Mouse (Mus musculus) embryonic stem cell, embryonic (primary cell): ENCODE measurements at regions not wholly inside any gene's neighbourhood (a gene's known extent, or its start where the extent isn't known, plus 50 kb on each side); places are given as distances from the start of the nearest gene placed in this dataset.

Source experiments
- CTCF ChIA-PET, 4 experiments: fragments of 300-600 bp in 2 of 4; fragments of 350-600 bp in 2 of 4; sonication (Branson Sonifier 250); formaldehyde crosslinking; loops; one replicate each; lab custom pipeline; 2022; ENCODE audit warnings: inconsistent platforms in 2 of 4; lab: Charles Lee
- POLR2A ChIA-PET, 4 experiments: fragments of 300-600 bp in 2 of 4; fragments of 350-600 bp in 2 of 4; sonication (Branson Sonifier 250); formaldehyde crosslinking; loops; one replicate each; lab custom pipeline; 2022; ENCODE audit warnings: antibody characterized with exemption in 4 of 4, inconsistent platforms in 1 of 4; lab: Charles Lee

DNA sequence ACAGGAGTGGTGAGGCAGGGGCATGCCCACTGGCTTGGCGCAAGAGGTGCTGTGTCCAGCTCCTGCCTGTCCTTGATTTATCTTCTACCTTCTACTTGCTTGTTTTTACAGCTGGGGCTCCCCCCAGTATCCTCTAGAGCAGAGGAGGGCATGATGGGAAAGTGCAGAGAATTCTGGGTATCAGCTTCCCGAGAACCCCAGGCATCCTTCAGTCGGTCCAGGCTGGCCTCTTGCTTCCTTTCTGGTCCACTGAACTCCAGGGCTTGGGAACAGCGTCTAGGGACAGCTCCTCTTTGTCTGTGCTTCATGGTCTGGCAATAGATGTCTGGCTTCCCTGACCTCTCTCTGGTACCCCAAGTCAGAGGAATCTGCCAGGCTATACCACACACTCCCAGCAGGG, 247.9 kb downstream of the Tle3 start:
- POLR2A ChIA-PET: interaction anchor here in 1 of 4 experiments (1.1 kb wide), 1 partner anchor 361 kb away, joined by 3 read pairs; no protein-coding TSS in a partner anchor

DNA sequence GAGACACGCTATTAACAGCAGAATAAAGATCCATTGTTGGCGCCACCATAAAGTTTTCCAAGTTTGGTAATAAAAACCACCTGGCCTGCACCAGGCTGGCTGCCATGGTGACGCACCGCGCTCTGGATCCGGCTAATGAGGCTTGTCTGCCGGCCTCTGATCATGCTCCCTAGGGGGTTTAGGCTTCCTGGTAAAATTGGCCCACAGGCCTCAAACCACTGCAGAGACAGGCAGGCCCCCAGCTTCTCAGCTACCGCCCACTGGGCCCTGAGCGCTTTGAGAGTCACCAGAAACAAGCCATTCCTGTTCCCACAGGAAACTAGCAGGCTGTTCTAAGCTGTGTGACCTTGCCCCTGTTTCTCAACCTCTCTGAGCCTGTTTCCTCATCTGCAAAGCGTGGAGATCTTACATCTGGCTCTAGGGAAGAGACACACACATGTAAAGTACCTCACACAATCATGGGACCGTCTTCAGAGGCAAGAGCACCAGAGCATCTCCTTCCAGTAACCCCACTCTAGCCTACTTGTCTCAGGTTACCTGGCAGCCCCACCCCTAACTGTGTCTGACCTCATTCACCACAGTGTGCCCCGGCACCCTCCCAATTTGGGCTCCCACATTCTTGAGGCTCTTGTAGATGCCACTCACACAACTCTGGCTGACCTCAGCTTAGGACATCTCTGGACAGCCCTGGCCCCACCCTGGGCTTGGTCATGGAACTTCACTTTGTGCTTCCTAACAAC, 246.5 kb downstream of the Tle3 start:
- ChIA-PET CTCF (interaction anchor here in 1 of 4 experiments (1.0 kb wide), 1 partner anchor 106 kb away, joined by 3 read pairs; no protein-coding TSS in a partner anchor), POLR2A (interaction anchor here (0.6 to 1.4 kb wide), 7 partner anchors 8 to 359 kb away, joined by 3 to 9 read pairs (median 3); no protein-coding TSS in a partner anchor)

More for the DNA sequence above, 247.9 kb downstream of the Tle3 start:
- CTCF ChIA-PET: interaction anchor here in 1 of 4 experiments (0.6 kb wide), 1 partner anchor 254 kb away, joined by 6 read pairs; no protein-coding TSS in a partner anchor

DNA sequence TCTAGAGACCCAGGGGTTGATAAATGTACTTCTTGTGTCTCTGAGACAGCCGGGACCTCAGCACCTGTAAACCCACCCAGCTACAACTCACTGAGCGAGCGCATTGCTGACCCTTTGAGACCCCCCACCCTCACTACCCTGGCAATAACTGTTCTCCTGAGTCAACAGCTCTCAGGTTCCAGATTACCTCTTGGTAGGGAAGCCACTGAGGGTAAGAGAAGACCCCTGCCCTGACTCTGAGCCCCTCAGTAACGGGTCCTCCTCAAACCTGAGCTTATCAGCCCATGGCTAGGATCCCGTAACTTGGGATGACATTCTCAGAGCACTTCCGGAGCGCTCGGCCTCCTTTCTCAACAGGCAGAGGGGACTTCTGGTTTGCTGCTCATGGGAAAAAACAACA, 245.8 kb downstream of the Tle3 start:
- ChIA-PET CTCF (interaction anchor here in 2 of 4 experiments (0.6 to 1.0 kb wide), 2 partner anchors 106 to 230 kb away, joined by 3 read pairs; no protein-coding TSS in a partner anchor), POLR2A (interaction anchor here (0.6 to 1.4 kb wide), 9 partner anchors 9 to 296 kb away, joined by 3 to 9 read pairs (median 3); partner anchors contain the start of gene Rplp1 (in 1 of the 4))

DNA sequence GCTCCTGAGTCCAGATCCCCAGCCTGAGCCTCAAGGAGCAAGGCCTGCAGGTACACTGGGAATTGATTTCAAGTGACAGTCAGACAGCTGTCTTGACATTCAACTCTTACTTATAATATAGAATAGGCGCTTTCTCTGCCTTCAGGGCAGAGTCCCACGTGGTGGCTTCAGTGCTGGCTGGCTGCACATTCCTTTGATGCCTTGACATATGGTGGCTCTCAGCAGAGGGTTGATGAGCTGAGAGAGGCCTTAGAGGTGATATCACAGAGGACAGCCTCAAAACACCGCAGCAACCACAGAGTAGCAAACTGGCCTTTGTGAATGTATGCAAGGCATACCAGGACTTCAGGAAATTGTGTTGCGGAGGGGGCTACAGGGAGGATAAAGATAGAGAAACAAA, 243.4 kb downstream of the Tle3 start:
- ChIA-PET CTCF (no interaction called here), POLR2A (interaction anchor here in 2 of 4 experiments (0.6 to 0.8 kb wide), 2 partner anchors 35 to 294 kb away, joined by 3 read pairs; no protein-coding TSS in a partner anchor)

DNA sequence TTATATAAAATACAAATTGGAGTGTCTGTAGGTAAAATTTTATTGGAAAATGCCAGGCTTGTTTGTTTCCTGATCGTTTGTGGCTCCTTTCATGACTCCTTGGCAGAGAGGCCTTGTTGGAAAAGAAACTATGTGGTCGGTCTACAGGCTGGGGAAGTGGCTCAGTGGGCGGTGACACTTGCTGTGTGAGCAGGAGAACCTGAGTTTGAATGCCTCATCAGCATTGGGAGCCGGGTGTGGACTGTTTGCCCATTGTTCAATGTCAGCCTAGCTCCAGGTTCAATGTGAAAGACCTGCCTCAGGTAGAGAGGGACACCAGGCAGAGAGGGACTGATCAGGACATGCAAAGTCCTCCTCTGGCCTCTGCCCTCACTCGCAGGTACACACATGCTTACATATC, 235.4 kb downstream of the Tle3 start:
- POLR2A ChIA-PET: interaction anchor here in 3 of 4 experiments (0.7 to 1.6 kb wide), 3 partner anchors 10 to 232 kb away, joined by 3 to 6 read pairs (median 3); no protein-coding TSS in a partner anchor
- CTCF ChIA-PET: no interaction called here

DNA sequence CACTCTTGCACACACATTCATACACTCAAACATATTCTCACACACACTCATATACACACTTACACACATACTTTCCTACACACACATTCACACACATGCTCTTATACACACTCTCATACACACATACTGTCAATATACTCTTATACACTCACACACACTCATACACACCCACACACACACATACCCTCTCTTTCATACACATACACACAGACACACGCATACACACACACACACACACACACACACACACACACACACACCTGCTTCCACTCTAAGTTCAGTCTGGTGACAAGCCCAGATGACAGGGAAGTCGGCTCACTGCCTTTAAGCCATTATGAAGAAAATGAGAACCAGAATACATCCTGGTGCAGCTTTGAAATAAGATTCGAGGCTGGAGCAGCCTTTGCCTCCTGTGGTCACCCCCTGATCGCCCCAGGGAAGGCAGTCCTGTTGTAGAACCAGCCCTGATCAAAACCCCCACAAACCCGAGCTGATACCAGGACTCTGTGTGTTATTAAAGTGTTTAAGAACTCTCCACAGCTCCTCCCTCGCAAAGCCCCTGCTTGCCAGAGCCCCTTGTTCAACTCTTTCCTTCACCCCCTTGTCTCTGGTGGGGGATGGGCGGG, 230.3 kb downstream of the Tle3 start:
- CTCF ChIA-PET: no interaction called here
- POLR2A ChIA-PET: interaction anchor here in 2 of 4 experiments (0.6 to 1.7 kb wide), 2 partner anchors 65 to 809 kb away, joined by 3 to 5 read pairs; no protein-coding TSS in a partner anchor

DNA sequence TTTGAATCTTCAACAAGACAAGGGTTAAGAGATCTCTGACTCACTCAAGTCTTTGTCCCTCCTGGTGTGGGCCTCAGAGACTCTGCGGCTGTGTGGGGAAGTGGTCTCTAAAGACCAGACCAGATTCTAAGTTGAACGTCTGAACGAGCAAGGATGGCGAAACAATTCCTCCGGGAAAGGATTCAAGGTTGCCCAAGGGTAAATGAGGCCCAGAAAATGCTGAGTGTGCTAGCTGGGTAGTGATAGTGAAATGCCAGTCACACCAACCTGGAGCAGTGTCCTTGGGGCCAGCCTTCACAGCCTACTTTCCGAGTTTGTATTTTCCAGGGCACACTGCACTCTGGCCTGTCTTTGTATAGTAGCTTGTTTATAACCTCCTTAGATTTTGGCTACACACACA, 229.7 kb downstream of the Tle3 start:
- CTCF ChIA-PET: no interaction called here
- POLR2A ChIA-PET: interaction anchor here in 2 of 4 experiments (0.6 to 1.7 kb wide), 2 partner anchors 66 to 808 kb away, joined by 3 to 5 read pairs; no protein-coding TSS in a partner anchor

DNA sequence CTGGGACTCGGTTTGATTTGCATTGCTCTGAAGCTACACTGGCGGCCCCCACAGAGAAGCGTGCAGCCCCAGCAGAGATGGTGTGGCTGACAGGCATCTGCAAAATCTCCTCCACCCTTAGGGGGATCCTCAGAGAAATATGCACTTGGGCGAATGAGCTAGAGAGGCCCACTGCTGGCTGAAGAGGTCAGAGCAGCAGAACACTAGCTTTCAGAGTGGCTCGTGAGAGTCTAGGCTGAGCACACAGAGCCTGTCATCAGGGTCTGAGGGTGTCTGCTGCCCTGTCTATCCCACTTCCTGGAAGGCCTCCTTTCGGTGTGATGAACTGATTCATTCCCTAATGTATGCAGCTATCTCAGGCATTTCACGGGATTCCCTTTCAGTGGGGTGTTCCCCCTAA, 225.1 kb downstream of the Tle3 start:
- ChIA-PET POLR2A (interaction anchor here (0.5 to 3.1 kb wide), 38 partner anchors 11 to 349 kb away, joined by 3 to 24 read pairs (median 3); partner anchors contain the start of genes Rplp1 (in 1 of the 4) and Tle3 (in 1 of the 4)), CTCF (interaction anchor here in 2 of 4 experiments (0.7 to 1.2 kb wide), 2 partner anchors 86 to 586 kb away, joined by 3 to 4 read pairs; no protein-coding TSS in a partner anchor)

DNA sequence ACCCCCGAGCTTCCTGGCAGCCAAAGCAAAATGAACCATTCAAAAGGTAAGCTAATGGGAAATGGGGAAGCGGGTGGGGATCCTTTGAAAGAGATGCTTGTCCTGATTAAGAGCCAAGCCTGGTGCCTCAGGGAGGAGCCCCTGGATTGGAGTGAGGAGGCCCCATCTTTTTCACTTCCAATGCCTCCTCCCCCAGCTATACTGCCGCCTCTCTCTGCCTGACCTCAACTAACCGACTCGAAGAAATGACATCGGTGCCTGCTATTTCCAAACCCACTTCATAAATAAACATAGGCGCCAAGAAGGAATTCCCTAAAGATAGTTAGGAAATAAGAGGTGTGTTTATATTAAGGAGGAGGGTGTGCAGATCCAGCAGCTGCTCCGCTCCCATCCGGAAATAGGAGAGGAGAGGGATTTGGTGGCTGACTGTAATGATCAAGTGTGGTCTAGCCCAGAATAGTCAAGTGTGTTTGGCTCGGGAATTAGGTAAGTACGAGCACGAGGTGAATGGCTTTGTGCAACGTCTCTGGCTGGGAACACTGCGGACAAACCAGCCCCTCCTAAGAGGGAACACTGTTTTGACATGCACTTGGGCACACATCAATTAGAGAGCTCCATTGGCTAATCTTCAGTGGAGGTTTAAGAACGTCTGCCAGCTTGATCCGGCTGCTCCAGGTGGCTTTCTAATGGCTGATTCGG, 224.4 kb downstream of the Tle3 start:
- ChIA-PET CTCF (interaction anchor here in 2 of 4 experiments (0.7 to 1.2 kb wide), 3 partner anchors 28 to 585 kb away, joined by 3 to 4 read pairs (median 3); no protein-coding TSS in a partner anchor), POLR2A (interaction anchor here (0.6 to 3.1 kb wide), 34 partner anchors 12 to 1243 kb away, joined by 3 to 24 read pairs (median 3); partner anchors contain the start of genes Rplp1 (in 1 of the 4) and Tle3 (in 1 of the 4))

DNA sequence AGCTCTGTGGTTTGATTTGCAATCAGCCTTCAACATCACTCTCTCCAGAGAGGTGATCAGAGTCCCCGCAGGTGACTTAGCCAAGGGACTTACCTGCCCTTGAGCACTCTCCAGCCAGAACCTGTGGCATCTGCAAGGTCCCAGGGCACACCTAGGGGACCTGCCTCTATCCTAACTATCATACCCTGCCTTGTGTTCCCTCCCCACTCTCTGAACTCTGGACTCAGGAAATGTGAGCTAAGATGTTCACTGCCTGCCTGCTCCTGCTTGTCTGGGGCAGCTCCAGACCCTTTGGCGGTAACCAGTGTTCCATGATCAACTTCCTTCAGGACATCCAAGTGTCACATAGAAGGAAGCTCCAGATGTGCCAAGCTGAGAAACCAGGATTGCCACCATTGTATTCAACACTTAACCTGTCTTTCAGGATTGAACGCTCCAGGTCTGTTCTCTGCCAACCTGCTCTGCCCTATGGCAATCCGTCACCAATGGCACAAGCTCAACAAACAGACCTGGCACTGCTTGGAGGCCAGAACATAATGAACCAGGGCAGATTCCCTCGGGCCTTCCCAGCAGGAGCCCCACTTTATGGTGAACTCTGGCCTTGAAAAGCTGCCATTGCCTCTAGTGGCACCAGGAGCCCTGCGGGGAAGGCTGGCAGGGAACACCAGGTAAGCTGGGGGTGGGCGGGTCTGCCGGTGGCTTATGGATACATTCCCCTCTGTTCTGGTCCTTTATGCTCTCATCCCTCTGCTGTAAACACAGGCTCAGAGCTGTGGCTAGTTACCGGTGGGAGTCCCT, 223.2 kb downstream of the Tle3 start:
- ChIA-PET POLR2A (interaction anchor here (0.6 to 3.1 kb wide), 10 partner anchors 11 to 676 kb away, joined by 3 to 24 read pairs (median 3); no protein-coding TSS in a partner anchor), CTCF (interaction anchor here in 1 of 4 experiments (1.2 kb wide), 1 partner anchor 29 kb away, joined by 3 read pairs; no protein-coding TSS in a partner anchor)

DNA sequence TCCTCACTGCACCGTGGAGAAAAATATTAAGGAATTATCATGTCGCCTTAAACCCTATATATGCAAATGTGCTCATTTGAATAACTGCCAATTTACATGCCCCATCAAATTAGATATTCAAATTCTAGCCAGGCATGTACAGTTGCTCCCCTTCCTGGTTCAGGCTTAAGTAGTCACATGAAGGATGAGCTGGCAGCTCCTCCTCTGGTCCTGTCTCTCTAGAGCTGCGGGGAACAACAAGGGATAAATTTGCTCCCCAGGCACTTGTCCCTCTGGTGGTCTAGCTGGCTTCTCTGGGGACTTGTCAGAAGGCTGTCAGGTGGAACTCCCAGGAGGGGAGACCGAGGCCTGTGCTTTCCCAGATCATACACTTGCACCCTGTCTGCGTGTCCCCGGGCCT, 221.8 kb downstream of the Tle3 start:
- ChIA-PET POLR2A (interaction anchor here in 2 of 4 experiments (0.6 to 1.8 kb wide), 5 partner anchors 10 to 159 kb away, joined by 3 to 5 read pairs (median 4); no protein-coding TSS in a partner anchor), CTCF (interaction anchor here in 1 of 4 experiments (0.5 kb wide), 1 partner anchor 226 kb away, joined by 3 read pairs; no protein-coding TSS in a partner anchor)

DNA sequence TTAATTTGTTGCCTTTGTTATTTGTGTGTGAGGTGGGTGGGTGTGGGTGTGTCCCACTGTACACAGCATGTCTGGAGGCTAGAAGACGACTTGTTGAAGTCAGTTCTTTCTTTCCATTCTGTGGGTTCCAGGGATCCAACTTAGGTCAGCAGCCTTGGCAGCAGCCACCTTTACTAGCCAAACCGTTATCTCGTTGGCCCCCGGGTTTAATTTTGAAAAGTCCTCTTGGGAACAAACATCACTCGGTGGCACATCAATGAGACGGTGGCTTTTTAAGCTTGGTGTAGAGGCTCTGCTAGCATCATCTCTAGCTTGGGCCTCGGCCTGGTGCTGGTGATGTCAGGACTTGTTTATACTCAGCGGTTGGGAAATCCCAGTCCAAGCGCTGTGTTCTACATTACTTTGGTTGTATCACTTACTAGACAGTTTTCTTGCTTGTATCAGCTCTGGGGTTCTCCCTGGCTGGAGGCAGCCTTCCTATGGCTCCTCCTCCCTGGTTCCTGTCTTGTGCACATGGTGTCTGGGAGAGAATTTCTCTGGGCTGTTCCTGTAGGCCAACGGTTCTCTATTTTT, 217.6 kb downstream of the Tle3 start:
- ChIA-PET CTCF (no interaction called here), POLR2A (interaction anchor here in 1 of 4 experiments (0.6 kb wide), 1 partner anchor 154 kb away, joined by 3 read pairs; no protein-coding TSS in a partner anchor)

DNA sequence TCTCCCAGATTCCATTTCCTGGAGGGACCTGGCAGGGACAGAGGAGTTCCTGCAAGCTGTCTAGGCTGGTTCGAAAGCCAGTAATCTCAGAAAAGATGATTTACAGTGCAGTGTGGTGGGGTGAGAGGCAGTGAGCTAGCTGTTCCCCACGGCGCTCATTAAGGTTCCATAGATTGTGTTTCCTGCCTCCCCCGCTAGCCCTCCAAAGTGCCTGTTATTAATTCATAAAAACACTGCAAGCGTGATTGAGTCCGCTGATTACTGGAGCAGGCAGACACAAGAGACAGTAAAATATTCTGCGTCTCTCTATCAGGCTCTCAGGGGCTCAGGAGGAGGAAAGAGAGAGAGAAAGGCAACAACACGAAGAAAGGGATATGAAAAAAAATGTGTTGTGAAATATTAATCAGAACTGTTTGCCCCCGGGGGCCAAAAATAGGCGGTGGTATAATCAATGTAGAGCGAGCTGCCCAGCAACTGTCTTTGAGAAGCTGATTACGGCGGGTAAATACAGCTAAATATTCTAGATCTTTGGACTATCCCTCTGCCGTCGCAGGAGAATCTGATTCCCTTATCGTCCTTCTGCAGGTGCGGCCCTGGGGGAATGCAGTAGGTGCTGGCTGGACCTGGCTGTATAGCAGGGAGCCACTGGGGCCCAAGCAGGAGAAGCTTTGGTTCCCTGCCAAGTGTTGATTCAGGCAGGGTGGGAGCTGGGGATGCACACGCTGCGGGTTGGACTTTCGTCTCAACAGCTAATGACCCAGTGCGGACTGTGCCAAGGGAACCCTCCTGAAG, 211.3 kb downstream of the Tle3 start:
- POLR2A ChIA-PET: interaction anchor here in 3 of 4 experiments (0.6 to 2.2 kb wide), 6 partner anchors 10 to 884 kb away, joined by 3 to 9 read pairs (median 4); no protein-coding TSS in a partner anchor
- CTCF ChIA-PET: interaction anchor here in 2 of 4 experiments (0.6 kb wide), 2 partner anchors 534 to 714 kb away, joined by 3 read pairs; no protein-coding TSS in a partner anchor

DNA sequence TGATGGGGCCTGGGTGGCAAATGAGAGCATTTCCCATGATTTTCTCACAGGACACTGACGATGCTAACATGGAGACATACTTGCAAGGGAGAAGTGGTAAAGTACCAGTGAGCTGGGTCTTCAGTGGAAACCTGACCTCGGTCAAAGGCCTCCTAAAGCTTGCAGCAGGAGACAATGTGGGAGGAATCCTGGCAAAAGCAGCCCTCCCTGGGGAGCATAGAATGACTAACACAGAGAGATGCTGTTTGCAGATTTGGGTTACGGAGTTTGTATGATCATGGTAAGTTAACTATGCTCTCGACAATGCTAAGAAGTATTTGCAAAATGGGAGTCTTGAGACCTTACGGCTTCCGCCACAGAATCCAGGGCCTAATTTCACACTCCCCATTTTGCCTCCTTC, 208.9 kb downstream of the Tle3 start:
- ChIA-PET CTCF (no interaction called here), POLR2A (interaction anchor here in 1 of 4 experiments (1.2 kb wide), 2 partner anchors 13 to 17 kb away, joined by 3 read pairs; no protein-coding TSS in a partner anchor)

DNA sequence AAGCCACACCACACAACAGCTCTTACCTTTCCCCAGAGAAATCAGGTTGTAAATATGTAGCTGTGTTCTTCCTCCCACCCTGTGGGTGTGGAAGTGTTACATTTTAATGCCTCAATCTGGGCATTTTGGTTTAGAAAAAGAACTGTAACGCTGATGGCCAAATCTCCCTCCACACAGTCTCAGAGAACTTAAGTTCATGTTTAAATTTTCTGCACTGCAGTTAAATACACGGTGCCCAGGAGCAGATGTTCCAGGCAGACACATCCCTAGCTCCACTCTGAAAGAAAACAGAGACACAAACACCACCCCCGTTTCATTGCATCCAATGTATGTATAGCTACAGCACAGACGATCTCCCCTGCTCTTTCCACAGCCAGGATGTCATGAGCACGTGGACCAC, 206.1 kb downstream of the Tle3 start:
- CTCF ChIA-PET: interaction anchor here in 1 of 4 experiments (0.6 kb wide), 1 partner anchor 466 kb away, joined by 3 read pairs; no protein-coding TSS in a partner anchor
- POLR2A ChIA-PET: interaction anchor here in 2 of 4 experiments (1.0 to 4.4 kb wide), 5 partner anchors 19 to 336 kb away, joined by 3 to 24 read pairs (median 4); partner anchors contain the start of gene Rplp1 (in 1 of the 2)
